Mouse (Mus musculus) hindbrain, embryonic 12.5 days (tissue): ENCODE data around the gene Plac9a. TPM values are rescaled to one million over a fixed set of nuclear protein-coding genes. Genes with fewer than 3 reads are reported as not detected.
"Not testable (repeated sequence)": the region's sequence is repeated elsewhere in the genome, so short reads cannot be mapped to it uniquely, and the experiment has no call there.

Experiments
- ATAC-seq: fragments of 200-750 bp; cut with Nextera tagmentation; 2 replicates; pipeline ENCODE4 v1.8.0; 2017; ENCODE audit warnings: moderate TSS enrichment; ENCODE audit not compliant: low FRiP score
- H3K27ac ChIP-seq: fragments of 300-500 bp; sonication (generic); 2 replicates; pipeline ENCODE4 v1.5.1; 2016; ENCODE audit warnings: mild to moderate bottlenecking
- H3K27me3 ChIP-seq: fragments of 300-500 bp; sonication (generic); 2 replicates; pipeline ENCODE4 v1.6.1; 2016; ENCODE audit warnings: mild to moderate bottlenecking
- H3K36me3 ChIP-seq: fragments of 300-500 bp; sonication (generic); 2 replicates; pipeline ENCODE4 v1.6.1; 2016; ENCODE audit warnings: mild to moderate bottlenecking
- H3K4me1 ChIP-seq: fragments of 300-500 bp; sonication (generic); 2 replicates; pipeline ENCODE4 v1.6.1; 2016
- H3K4me2 ChIP-seq: fragments of 300-500 bp; sonication (generic); replicated peaks from 2 replicates; pipeline ENCODE4 v1.6.1; 2016; ENCODE audit warnings: mild to moderate bottlenecking
- H3K4me3 ChIP-seq: fragments of 300-500 bp; sonication (generic); 2 replicates; pipeline ENCODE4 v1.5.1; 2016; ENCODE audit warnings: mild to moderate bottlenecking
- H3K9ac ChIP-seq: fragments of 300-500 bp; sonication (generic); 2 replicates; pipeline ENCODE4 v1.6.1; 2016; ENCODE audit warnings: mild to moderate bottlenecking, moderate library complexity
- H3K9me3 ChIP-seq: fragments of 300-500 bp; sonication (generic); replicated peaks from 2 replicates; pipeline ENCODE4 v1.6.1; 2016; ENCODE audit warnings: mild to moderate bottlenecking
- WGBS: fragments of 180-500 bp; shearing (Covaris S2); methylation state at CpG from one replicate; pipeline ENCODE4 v1.1.7; 2016; 5-methylcytosine and 5-hydroxymethylcytosine counted together
- polyA plus RNA-seq: library from polyadenylated mRNA; unstranded; fragments of >200 nt; fragmentation: Nextera tagmentation; extraction: Ambion mirVana; gene quantifications from 2 replicates; pipeline ENCODE4 v1.2.1, GENCODE M21; 2016

Plac9a gene
- polyA plus RNA-seq, 1 experiment from 2014 or later = not detected

DNA sequence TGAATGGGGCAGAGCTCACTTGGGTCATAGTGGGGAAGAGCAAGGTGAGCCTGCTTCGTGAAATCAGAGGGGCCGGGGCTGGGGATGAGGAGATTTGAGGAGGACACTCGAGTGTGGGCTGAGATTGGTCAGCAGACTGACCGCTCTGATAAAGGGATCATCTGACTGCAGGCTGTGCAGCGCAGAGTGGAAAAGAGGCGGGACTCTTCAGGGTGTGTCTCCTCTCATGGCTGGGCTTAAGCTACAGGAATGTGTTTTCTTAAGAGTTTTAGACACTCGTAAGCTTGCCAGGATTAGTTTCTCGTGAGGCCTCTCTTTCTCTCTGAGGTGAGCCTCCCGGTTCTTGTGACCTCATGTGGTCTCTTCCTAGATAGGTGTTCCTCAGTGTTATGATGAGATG lies 21.1 kb downstream of the Plac9a start:
- WGBS = no CpG with 5 or more reads among the region's 9 CpGs
- H3K27ac ChIP-seq, ATAC-seq, H3K36me3 ChIP-seq, H3K4me3 ChIP-seq, H3K4me1 ChIP-seq, H3K4me2 ChIP-seq, H3K9ac ChIP-seq, H3K9me3 ChIP-seq, H3K27me3 ChIP-seq: not testable (repeated sequence)

DNA sequence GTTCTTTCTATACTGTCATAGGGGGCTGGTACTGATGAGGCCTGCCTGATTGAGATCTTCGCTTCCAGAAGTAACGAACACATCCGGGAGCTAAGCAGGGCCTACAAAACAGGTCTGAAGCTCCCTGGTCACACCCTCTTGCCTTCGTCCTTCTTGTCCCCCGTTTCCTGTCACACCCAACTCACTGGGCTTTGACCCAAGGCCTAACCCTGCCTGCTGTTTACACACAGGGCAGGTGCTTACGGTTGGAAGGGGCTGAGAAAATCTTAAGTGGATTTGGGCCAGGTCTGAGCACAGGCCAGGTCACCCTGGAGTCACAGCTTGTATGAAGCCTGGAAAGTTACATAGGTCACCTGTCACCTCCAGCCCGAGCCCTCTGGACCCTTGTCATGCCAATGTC lies 26.3 kb downstream of the Plac9a start:
- not testable (repeated sequence) for H3K36me3 ChIP-seq, H3K27me3 ChIP-seq, H3K4me2 ChIP-seq, H3K9me3 ChIP-seq, H3K4me3 ChIP-seq, H3K27ac ChIP-seq, ATAC-seq, H3K9ac ChIP-seq, H3K4me1 ChIP-seq
- no CpG with 5 or more reads among the region's 7 CpGs for WGBS

DNA sequence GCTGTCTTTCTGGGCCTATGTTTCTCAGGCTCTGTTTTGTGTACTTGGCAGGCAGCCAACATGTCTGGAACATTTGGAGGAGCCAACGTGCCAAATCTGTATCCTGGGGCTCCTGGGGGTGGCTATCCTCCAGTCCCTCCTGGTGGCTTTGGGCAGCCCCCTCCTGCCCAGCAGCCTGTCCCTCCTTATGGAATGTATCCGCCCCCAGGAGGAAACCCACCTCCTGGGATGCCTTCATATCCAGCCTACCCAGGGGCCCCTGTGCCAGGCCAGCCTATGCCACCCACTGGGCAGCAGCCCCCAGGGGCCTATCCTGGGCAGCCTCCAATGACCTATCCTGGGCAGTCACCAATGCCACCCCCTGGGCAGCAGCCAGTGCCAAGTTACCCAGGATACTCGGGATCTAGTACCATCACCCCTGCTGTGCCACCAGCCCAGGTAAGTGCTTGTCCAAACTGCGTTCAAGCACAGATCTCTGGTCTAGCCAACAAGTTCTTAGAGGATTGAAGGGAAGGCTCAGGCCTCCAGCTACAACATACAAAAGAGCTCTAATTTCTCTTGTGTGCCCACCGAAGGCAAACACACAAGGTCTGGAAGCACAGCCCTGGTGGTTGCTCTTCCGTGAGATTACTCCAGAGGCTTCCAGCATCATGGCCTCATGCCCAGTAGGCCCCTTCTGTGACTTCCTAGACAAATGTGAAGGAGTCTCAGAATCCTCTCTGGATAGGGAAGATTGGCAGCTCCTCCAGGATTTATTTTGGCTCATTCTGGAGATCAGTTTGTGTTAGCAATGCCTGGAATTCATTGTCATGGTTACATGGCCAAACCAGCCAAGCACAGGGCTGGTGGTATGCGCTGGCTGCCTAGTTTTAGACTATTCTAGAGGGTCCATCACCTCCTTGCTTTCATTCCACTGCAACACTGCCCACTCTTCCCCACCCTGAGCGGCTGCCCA lies 30.2 kb downstream of the Plac9a start:
- no peak for ATAC-seq
- no peaks in the 10 kb centered on the region for H3K4me1 ChIP-seq
- H3K4me2 ChIP-seq = no peak overlapping the region
- no peaks in the 10 kb centered on the region for H3K27me3 ChIP-seq
- no peak overlapping the region for H3K9ac ChIP-seq
- no peaks in the 10 kb centered on the region for H3K36me3 ChIP-seq
- no peak overlapping the region for H3K27ac ChIP-seq
- WGBS = 79% methylated on average over 8 of the region's 8 CpGs
- no peak overlapping the region for H3K4me3 ChIP-seq
- H3K9me3 ChIP-seq = no peaks in the 10 kb centered on the region

DNA sequence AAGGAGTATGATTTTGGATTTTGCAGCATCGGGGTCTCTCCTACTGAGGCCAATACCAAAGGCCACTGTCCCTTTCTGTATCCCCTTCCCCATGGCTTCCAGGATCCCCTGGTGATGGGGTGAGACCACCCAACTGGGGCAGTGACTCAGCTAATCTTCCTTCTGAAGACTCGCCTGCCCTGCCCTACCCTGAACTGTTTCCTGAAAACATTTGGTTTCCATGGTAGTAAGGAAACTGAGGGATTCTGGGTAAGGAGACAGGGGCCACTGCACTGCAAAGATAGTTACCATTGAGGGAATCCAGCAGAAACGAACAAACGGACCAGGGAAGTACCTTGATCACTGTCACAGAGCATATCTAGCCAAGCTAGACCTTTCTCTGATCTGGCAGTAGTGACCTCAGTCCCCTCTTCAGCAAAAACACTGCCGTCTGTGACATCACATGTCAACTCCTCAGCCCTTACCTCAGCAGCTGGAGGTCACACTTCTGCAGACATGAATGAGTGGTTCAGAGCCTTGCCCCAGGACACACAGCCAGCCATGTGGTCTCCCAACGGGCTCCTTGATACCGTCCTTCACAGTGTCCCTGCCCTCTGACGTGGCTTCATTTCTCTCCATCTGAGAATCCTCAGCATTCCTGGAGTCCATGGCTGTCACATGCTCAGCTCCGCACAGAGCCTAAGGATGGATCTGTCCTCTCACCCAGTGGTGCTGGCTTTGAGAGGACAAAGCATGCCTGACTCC lies 33.6 kb downstream of the Plac9a start:
- H3K27me3 ChIP-seq = no peaks in the 10 kb centered on the region
- no peaks in the 10 kb centered on the region for H3K4me1 ChIP-seq
- no peak overlapping the region for H3K9ac ChIP-seq
- no peak; the same call in 1 of the 2 replicates for ATAC-seq
- WGBS = 48% methylated on average over 9 of the region's 9 CpGs
- H3K36me3 ChIP-seq = no peaks in the 10 kb centered on the region
- H3K4me3 ChIP-seq = no peak overlapping the region
- H3K4me2 ChIP-seq = no peak overlapping the region
- H3K9me3 ChIP-seq = no peaks in the 10 kb centered on the region
- H3K27ac ChIP-seq = no peak overlapping the region

DNA sequence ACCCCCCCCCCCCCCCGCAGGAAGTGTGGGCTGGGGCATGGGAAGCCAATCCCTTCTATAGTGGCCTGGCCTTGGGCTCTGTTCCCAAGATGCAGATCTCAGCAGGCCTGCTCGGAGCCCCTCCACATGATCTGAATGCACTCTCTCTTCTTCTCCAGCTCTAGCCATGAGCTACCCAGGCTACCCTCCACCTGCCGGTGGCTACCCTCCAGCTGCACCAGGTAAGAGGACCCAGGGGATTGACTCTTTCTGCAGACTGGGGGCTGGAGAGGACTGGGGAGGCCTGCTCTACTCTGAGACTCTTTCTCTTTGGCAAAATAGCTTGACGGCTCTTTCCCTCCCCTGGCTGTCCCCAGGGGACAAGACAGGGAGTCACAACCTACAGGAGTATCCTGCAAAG lies 34.2 kb downstream of the Plac9a start:
- ATAC-seq = no peak
- 58% methylated on average over 3 of the region's 4 CpGs for WGBS

DNA sequence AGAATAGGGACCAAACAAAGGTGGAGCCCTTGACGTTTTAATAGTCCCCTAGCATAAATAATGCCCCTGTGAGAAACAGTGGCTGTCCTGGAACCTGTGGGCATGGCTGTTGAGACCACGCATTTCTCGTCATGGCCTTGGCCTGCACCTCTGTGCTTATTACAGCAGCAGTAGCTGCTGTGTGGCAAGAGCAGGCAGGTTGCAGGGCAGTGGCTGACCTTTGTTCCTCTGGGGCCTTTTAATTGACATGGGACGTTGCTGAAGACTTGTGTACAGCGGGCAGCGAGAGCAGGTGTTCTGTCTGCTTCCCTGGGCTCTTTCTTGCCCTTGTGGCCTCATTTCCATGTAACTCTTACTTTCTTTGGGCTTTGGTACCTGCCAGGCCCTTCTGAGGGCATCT lies 35.1 kb downstream of the Plac9a start:
- H3K27ac ChIP-seq = no peak overlapping the region
- H3K27me3 ChIP-seq = no peaks in the 10 kb centered on the region
- H3K9me3 ChIP-seq = no peaks in the 10 kb centered on the region
- no peaks in the 10 kb centered on the region for H3K36me3 ChIP-seq
- no peaks in the 10 kb centered on the region for H3K4me1 ChIP-seq
- no peak overlapping the region for H3K9ac ChIP-seq
- no peak overlapping the region for H3K4me3 ChIP-seq
- WGBS = 63% methylated on average over 6 of the region's 6 CpGs
- no peak for ATAC-seq
- H3K4me2 ChIP-seq = no peak overlapping the region

More for the DNA sequence above, 34.2 kb downstream of the Plac9a start:
- Histone ChIP-seq H3K4me3 (no peak overlapping the region), H3K9ac (no peak overlapping the region), H3K4me1 (no peaks in the 10 kb centered on the region), H3K27ac (no peak overlapping the region), H3K36me3 (no peaks in the 10 kb centered on the region), H3K27me3 (no peaks in the 10 kb centered on the region), H3K9me3 (no peaks in the 10 kb centered on the region), H3K4me2 (no peak overlapping the region)

DNA sequence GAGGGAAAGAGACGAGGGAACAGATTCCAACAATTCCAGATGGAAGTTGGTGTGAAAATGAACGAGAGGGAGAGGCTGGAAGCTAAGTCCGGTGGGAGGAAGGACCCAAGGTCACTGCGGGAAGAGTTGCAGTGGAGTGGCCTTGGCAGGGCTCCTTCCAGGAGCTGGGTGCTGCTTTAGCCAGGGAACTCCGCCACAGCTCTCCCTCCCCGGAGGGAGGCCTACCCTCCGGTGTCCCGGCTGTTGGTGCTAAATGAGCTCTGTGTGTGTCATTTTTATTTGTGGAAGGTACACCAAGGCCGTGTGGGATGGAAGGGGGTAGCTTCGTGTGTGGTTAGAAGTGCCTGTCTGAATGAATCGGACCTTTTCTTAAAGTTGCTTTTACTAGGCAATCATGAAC lies 36.1 kb downstream of the Plac9a start:
- Histone ChIP-seq H3K4me2 (no peak overlapping the region), H3K9ac (no peak overlapping the region), H3K4me1 (no peaks in the 10 kb centered on the region), H3K4me3 (no peak overlapping the region), H3K27ac (no peak overlapping the region), H3K9me3 (no peaks in the 10 kb centered on the region), H3K27me3 (no peaks in the 10 kb centered on the region), H3K36me3 (no peaks in the 10 kb centered on the region)
- 87% methylated on average over 11 of the region's 11 CpGs for WGBS
- no peak for ATAC-seq

DNA sequence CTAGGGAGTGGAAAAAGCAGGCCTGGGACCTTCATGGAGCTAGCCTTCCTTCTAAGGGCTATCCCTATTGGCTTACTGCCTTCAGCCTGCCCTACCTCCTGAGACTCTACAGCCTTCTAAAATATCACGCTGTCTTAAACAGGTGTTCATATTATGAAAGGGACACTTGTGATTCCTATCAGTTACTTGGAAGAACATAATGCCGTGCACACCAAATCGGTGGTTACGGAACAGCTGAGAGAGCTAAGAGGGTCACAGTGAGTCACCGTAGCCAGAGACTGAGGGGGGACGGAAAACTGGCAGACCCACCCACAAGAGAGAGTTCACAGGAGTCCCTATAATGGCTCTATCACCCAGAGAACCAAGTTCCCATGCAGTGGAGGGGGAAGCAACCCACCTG lies 36.5 kb downstream of the Plac9a start:
- no peaks in the 10 kb centered on the region for H3K9me3 ChIP-seq
- H3K4me2 ChIP-seq = no peak overlapping the region
- no peak overlapping the region for H3K9ac ChIP-seq
- H3K27ac ChIP-seq = no peak overlapping the region
- no peaks in the 10 kb centered on the region for H3K4me1 ChIP-seq
- no peak overlapping the region for H3K4me3 ChIP-seq
- H3K27me3 ChIP-seq = no peaks in the 10 kb centered on the region
- no peaks in the 10 kb centered on the region for H3K36me3 ChIP-seq
- WGBS = 89% methylated on average over 6 of the region's 6 CpGs
- ATAC-seq = no peak

DNA sequence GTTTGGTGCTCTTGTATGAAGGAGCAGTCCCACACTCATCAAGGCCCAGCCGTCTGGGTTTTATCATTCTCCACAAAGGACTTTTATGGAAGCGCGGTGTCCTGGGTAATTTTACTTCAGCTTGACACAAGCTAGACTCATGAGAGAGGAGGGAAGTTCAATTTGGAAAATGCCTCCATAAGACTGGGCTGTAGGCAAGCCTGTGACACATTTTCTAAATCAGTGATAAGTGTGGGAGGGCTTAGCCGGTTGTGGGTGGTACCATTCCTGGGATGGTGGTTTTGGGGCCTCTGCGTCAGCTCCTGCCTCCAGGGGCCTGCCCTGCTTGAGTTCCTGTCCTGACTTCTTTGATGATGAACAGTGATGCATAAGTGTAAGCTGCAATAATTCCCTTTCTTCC lies 37.6 kb downstream of the Plac9a start:
- no peak overlapping the region for H3K27ac ChIP-seq
- H3K4me1 ChIP-seq = no peaks in the 10 kb centered on the region
- H3K4me2 ChIP-seq = no peak overlapping the region
- WGBS = 81% methylated on average over 5 of the region's 5 CpGs
- no peaks in the 10 kb centered on the region for H3K36me3 ChIP-seq
- no peaks in the 10 kb centered on the region for H3K9me3 ChIP-seq
- no peak overlapping the region for H3K9ac ChIP-seq
- no peak overlapping the region for H3K4me3 ChIP-seq
- no peak for ATAC-seq
- no peaks in the 10 kb centered on the region for H3K27me3 ChIP-seq

DNA sequence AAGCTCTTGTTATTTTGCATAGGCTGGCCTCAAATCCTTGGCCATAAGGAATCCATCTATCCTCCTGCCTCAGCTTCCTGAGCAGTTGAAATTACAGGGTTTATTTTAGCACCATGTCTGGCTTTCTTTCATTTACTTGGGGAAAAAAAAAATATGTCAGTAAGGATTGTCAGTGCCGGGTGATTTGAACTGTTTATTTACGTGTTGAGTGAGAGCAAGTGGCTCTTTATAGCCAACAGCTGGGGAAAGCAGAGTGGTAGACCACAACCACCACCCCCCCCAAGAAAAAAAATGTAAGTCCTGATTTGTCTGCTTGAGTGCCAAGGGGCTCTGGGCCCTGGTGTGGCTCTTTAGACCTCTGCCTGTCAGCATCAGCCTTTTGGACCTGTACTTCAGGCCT lies 39.2 kb downstream of the Plac9a start:
- Histone ChIP-seq H3K4me1 (no peaks in the 10 kb centered on the region), H3K27me3 (no peaks in the 10 kb centered on the region), H3K9ac (no peak overlapping the region), H3K36me3 (no peaks in the 10 kb centered on the region), H3K9me3 (no peaks in the 10 kb centered on the region), H3K4me3 (no peak overlapping the region), H3K4me2 (no peak overlapping the region), H3K27ac (no peak overlapping the region)
- 90% methylated on average over 2 of the region's 2 CpGs for WGBS
- no peak for ATAC-seq

DNA sequence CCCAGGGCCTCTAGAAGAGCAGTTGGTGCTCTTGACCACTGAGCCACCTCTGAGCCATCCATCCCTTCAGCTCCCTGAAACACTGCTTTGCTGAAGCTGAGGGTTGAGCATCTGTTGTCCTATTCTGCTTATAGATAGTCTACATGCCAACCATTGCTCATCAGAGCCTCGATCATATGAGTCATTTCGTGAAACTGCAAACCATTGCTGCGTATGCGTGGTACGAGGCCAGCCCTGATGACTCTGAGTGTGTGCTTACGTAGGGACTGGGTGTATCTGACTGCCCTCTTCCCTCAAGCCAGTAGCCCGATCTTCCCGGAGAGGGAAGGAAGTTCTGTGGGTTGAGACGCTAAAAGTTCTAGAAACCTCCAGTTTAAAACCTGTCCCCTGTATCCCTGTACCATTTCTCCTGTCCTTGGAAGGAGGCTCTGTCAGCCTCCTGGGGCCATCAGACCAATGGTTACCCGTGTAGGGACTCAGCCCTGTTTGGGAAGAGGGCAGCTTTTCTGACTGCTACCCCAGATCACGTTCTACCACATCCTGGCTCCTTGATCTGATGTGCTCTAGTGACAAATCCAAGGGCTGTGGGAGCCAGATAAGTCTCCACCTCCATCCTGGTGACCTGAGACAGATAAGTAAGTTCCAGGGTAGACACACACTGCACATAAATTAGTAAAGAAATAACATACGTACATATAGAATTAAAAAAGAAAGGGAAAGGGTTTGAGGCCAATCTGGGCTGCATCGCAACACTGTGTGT lies 40.9 kb downstream of the Plac9a start:
- no peak overlapping the region for H3K9ac ChIP-seq
- no peaks in the 10 kb centered on the region for H3K4me1 ChIP-seq
- no peaks in the 10 kb centered on the region for H3K9me3 ChIP-seq
- 90% methylated on average over 13 of the region's 13 CpGs for WGBS
- H3K27me3 ChIP-seq = no peaks in the 10 kb centered on the region
- H3K4me3 ChIP-seq = no peak overlapping the region
- no peaks in the 10 kb centered on the region for H3K36me3 ChIP-seq
- no peak for ATAC-seq
- H3K27ac ChIP-seq = no peak overlapping the region
- H3K4me2 ChIP-seq = no peak overlapping the region

DNA sequence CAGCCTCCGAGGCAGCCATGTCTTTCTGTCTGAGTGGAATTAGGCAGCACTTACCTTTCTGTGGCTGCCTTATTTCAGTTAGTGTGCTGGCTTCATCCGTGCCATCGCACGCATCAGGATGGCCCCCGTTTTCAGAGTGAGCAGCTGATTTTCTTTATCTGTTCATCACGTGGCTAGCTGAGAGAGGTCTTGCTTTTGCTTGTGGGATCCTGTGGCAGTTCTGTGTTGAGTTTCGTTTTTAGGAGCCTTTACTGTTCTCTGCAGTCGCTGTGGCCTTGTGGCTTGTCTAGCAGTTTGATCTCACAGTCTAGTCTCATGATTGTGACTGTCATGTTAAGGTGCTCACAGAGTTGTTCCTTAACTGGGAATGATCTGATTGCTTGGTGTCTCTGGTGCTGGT lies 45.0 kb downstream of the Plac9a start:
- 86% methylated on average over 8 of the region's 8 CpGs for WGBS

More for the DNA sequence above, 45.0 kb downstream of the Plac9a start:
- ATAC-seq = no peak
- H3K36me3 ChIP-seq = no peaks in the 10 kb centered on the region
- H3K27ac ChIP-seq = no peak overlapping the region
- peaks cover 3% of the 10 kb centered on the region; the same call in 1 of the 2 replicates for H3K4me1 ChIP-seq
- H3K4me3 ChIP-seq = no peak overlapping the region
- no peaks in the 10 kb centered on the region for H3K9me3 ChIP-seq
- no peak overlapping the region for H3K9ac ChIP-seq
- H3K4me2 ChIP-seq = no peak overlapping the region
- no peaks in the 10 kb centered on the region for H3K27me3 ChIP-seq
